Mouse (Mus musculus) cerebellum, adult 2 months (tissue): ENCODE results near the gene Wnt11.

Experiments used
- CTCF ChIP-seq: fragments of 200-500 bp; IDR thresholded peaks from 2 replicates; pipeline ENCODE4 v1.5.1; 2011; ENCODE audit warnings: low read depth, mild to moderate bottlenecking, control low read depth, low read length, moderate library complexity, borderline replicate concordance; ENCODE audit not compliant: insufficient read depth
- POLR2A ChIP-seq: fragments of 200-500 bp; IDR thresholded peaks from 2 replicates; pipeline ENCODE4 v1.6.1; 2011; ENCODE audit warnings: low read length, control low read depth, borderline replicate concordance; ENCODE audit not compliant: insufficient read depth

GRCm38 (mm10) chr7:98867053-98867793 lies 32.3 kb downstream of the Wnt11 start:
- TF ChIP-seq POLR2A = no peak
- TF ChIP-seq CTCF = no peak
